Mouse (Mus musculus): ENCODE data around the gene Scd2.

Gene Scd2

DNA sequence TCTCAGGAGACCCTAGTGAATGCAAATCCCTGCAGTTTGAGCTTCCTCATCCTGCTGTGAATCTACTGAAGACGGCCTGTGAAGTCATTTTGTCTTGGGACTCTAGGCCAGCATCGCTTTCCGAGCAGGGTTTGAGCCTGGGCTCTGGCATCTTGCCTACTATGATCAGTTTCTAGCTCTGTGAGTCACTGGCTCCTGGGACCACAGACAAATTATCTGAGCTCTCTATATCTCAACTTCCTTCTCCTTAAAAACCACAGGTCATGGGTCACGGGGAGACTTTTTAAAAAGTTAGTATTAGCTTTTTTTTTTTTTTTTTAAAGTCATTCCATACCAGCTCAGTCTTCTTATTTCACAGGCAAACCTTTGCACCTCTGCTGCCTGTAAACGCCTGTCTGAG is 38.4 kb downstream of the Scd2 start:
- Histone ChIP-seq H3K36me3 (ENCODE audit: control insufficient read depth, insufficient read depth, low read length, poor library complexity, severe bottlenecking) (no peaks in the 10 kb centered on the region), H3K27me3 (ENCODE audit: control insufficient read depth, insufficient read depth, low read length, poor library complexity, severe bottlenecking) (no peaks in the 10 kb centered on the region)
- DNase-seq (ENCODE audit: low read depth, low spot score), result no peak

DNA sequence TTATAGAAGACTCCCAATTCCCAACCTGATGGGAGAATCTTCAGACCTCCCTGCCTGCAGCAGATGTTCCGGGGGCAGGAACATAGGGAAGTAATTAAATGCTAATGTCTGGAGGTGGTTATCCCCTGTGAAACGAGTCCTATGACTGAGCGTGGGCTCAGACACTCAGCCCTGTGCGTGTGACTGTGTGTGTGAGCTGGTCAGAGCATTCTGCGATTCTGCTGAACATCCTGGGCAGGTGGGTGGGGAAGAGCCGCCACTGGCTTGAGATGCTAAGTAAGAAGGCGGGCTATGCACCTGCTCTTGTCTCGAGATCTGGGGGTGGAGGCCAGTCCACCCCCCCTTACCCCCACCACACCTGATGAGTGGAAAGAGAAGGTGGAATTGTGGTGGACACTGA is 38.9 kb downstream of the Scd2 start:
- Histone ChIP-seq H3K27me3 (ENCODE audit: control insufficient read depth, insufficient read depth, low read length, poor library complexity, severe bottlenecking) (no peaks in the 10 kb centered on the region), H3K36me3 (ENCODE audit: control insufficient read depth, insufficient read depth, low read length, poor library complexity, severe bottlenecking) (no peaks in the 10 kb centered on the region)
- DNase-seq (ENCODE audit: low read depth, low spot score), result no peak

DNA sequence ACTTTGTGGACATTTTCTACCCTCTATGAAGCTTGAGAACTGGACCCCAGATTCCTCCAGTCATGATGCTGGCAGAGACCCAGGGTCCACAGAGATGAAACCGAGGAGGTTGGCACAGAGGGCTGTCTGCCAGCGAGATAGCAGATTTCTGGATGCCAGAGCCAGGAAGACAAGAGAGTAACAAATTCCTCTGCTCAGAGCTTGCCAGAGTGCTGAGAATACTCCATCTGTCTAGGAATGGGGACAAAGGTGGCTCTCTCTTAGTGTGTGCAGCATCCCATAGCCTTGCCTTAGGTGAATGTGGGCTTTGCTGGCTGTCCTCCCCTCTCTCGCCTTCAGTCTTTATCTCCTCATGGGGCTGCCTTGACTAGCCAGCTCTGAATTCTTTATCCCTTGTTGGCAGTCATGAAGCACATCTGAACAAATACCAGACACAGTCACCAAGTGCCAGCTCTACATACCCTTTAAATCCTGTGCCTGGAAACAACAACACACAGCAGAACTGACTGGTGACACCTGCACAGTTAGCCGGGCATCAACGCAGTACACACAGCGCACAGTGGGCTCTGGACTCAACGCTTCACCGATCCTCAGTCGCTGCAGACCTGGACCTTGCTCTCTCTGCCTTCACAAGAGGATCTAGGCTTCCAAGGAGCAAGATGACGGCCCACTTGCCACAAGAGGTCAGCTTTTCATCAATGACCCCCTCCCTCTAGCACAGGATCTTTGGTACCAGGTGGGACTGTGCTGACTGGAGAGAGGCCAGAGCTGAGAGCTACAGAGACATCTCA is 39.6 kb downstream of the Scd2 start, which contains the start of gene Scd4:
Gene Scd4 (plus strand): TSS at position 260 of the 791 bp plus-strand sequence.
- no peak for DNase-seq (ENCODE audit: low read depth, low spot score)
- Histone ChIP-seq H3K27me3 (ENCODE audit: control insufficient read depth, insufficient read depth, low read length, poor library complexity, severe bottlenecking) (no peaks in the 10 kb centered on the region), H3K36me3 (ENCODE audit: control insufficient read depth, insufficient read depth, low read length, poor library complexity, severe bottlenecking) (no peaks in the 10 kb centered on the region)

DNA sequence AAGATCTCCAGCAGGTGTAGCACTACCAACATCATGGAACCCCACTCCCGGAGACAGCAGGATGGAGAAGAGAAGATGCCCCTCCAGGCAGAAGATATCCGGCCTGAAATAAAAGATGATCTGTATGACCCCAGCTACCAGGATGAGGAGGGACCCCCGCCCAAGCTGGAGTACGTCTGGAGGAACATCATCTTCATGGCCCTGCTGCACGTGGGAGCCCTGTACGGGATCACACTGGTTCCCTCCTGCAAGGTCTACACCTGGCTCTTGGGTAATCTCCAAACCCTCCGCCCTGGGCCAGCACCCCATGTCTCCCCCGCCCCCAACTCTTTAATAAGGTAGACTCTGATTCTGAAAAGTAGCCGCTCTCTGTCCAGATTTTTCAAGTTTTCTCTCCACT is 40.5 kb downstream of the Scd2 start:
- DNase-seq (ENCODE audit: low read depth, low spot score), result no peak
- H3K36me3 ChIP-seq (ENCODE audit: control insufficient read depth, insufficient read depth, low read length, poor library complexity, severe bottlenecking), result no peaks in the 10 kb centered on the region
- no peaks in the 10 kb centered on the region for H3K27me3 ChIP-seq (ENCODE audit: control insufficient read depth, insufficient read depth, low read length, poor library complexity, severe bottlenecking)

DNA sequence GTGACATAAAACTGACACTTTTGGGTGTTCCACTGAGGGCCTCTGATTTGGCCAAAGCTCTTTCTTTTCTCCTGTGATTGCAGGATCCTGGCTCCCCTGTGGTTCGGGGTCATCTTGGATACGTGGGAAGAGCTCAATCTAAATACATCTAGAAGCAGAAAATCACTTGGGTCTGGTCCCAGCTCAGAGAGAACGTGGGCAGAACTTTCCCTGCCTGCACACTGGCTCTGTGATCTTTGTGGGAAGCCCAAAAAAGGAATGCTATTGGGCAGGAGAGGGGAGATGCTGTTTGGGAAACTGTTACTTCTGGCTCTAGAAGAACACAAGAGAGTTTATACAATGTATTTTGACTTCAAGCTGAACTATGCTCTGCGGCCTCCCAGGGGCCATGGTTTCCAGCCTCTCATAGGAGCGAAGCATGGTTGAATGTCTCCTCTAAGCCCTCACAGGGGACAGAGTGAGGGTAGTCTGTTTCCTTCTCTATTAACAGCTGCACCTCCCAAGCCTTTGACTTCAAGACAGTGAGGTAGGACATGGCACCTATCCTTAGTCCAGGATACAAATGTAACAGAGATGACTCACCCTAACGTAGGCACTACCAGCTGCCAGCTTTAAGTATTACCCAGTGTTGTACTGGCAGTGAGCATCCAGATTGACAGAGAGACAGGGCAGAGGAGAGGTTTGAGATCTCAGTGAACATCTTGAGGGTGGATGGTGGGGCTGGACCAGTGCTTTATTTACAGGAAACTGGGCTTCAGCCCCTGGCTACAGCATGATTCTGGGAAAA is 42.6 kb downstream of the Scd2 start:
- no peak for DNase-seq (ENCODE audit: low read depth, low spot score)
- no peaks in the 10 kb centered on the region for H3K27me3 ChIP-seq (ENCODE audit: control insufficient read depth, insufficient read depth, low read length, poor library complexity, severe bottlenecking)
- H3K36me3 ChIP-seq (ENCODE audit: control insufficient read depth, insufficient read depth, low read length, poor library complexity, severe bottlenecking), result no peaks in the 10 kb centered on the region

DNA sequence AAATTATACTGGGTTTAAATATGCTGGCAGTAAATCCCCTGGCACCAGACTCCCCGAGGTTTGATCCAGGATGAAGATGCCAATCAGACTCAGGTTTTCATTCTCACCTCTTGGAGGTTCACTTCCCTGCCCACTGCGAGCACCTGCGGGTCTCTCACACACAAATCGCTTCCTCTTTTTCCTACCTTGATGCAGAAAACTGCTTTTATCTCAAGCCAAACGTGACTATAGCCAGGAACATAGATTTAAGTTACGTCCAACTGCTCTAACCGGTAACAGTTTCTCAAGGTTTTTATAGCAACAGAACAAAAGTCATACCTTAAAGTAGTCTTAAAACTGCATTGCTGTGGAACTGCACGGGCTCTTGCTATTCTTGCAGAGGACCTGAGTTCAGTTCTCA is 56.2 kb downstream of the Scd2 start:
- no peak for DNase-seq (ENCODE audit: low read depth, low spot score)

DNA sequence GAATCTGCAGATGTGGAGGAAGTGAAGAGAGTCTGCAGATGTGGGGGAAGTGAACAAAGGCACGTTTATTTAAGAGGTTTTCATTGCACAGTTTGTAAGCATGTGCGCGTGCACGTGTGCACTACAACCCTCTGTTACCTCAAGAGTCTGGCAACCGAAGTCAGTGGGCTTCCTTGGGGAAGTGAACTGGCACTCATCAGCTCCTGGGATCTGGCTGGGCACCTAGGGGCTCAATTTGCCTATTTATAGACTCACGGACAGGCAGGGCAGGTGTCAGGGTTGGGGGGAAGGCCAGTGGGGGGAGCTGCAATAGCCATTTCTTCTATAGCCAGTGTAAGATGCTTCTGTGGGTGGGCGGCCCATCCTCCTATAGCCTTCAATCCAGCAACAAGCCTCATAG is 58.3 kb downstream of the Scd2 start:
- no peaks in the 10 kb centered on the region for H3K36me3 ChIP-seq (ENCODE audit: control insufficient read depth, insufficient read depth, low read length, poor library complexity, severe bottlenecking)
- H3K27me3 ChIP-seq (ENCODE audit: control insufficient read depth, insufficient read depth, low read length, poor library complexity, severe bottlenecking), result no peaks in the 10 kb centered on the region
- DNase-seq (ENCODE audit: low read depth, low spot score), result no peak

More for the DNA sequence above, 56.2 kb downstream of the Scd2 start:
- H3K27me3 ChIP-seq (ENCODE audit: control insufficient read depth, insufficient read depth, low read length, poor library complexity, severe bottlenecking), result no peaks in the 10 kb centered on the region
- H3K36me3 ChIP-seq (ENCODE audit: control insufficient read depth, insufficient read depth, low read length, poor library complexity, severe bottlenecking), result no peaks in the 10 kb centered on the region

Data from splenic B cell, adult 2 months (primary cell).